Mouse (Mus musculus) embryonic facial prominence, embryonic 13.5 days (tissue): ENCODE data around the gene Ptger3. TPM values are rescaled to one million over a fixed set of nuclear protein-coding genes. Genes with fewer than 3 reads are reported as not detected.

Experiments
- ATAC-seq: fragments of 200-750 bp; cut with Nextera tagmentation; 2 replicates; pipeline ENCODE4 v1.8.0; 2017; ENCODE audit warnings: low read depth; ENCODE audit not compliant: insufficient number of reproducible peaks, insufficient read depth, low FRiP score, low TSS enrichment
- H3K27ac ChIP-seq: fragments of 300-500 bp; sonication (generic); 2 replicates; pipeline ENCODE4 v1.5.1; 2015; ENCODE audit warnings: moderate library complexity, mild to moderate bottlenecking, inconsistent platforms
- H3K27me3 ChIP-seq: fragments of 300-500 bp; sonication (generic); 2 replicates; pipeline ENCODE4 v1.6.1; 2015; ENCODE audit warnings: mild to moderate bottlenecking, inconsistent platforms
- H3K36me3 ChIP-seq: fragments of 300-500 bp; sonication (generic); 2 replicates; pipeline ENCODE4 v1.6.1; 2015; ENCODE audit warnings: mild to moderate bottlenecking, inconsistent platforms
- H3K4me1 ChIP-seq: fragments of 300-500 bp; sonication (generic); 2 replicates; pipeline ENCODE4 v1.6.1; 2015; ENCODE audit warnings: inconsistent platforms
- H3K4me2 ChIP-seq: fragments of 300-500 bp; sonication (generic); 2 replicates; pipeline ENCODE4 v1.6.1; 2015; ENCODE audit warnings: moderate library complexity, mild to moderate bottlenecking, inconsistent platforms
- H3K4me3 ChIP-seq: fragments of 300-500 bp; sonication (generic); 2 replicates; pipeline ENCODE4 v1.5.1; 2015; ENCODE audit warnings: mild to moderate bottlenecking, inconsistent platforms
- H3K9ac ChIP-seq: fragments of 300-500 bp; sonication (generic); 2 replicates; pipeline ENCODE4 v1.6.1; 2015; ENCODE audit warnings: mild to moderate bottlenecking, inconsistent platforms
- H3K9me3 ChIP-seq: fragments of 300-500 bp; sonication (generic); 2 replicates; pipeline ENCODE4 v1.6.1; 2016; ENCODE audit warnings: inconsistent platforms
- WGBS: fragments of 180-500 bp; shearing (Covaris S2); methylation state at CpG from one replicate; pipeline ENCODE4 v1.1.7; 2015; ENCODE audit warnings: mixed read lengths; 5-methylcytosine and 5-hydroxymethylcytosine counted together
- polyA plus RNA-seq: library from polyadenylated mRNA; unstranded; fragments of >200 nt; fragmentation: Nextera tagmentation; extraction: Ambion mirVana; gene quantifications from 2 replicates; pipeline ENCODE4 v1.2.1, GENCODE M21; 2015

Ptger3 gene
- 6.6 and 8.4 TPM in 2 replicates for polyA plus RNA-seq

GRCm38 (mm10) chr3:157566725-157567565, at the start of gene Ptger3:
TSS of gene Ptger3 (plus strand) at chr3:157566892.
- no peaks in the 10 kb centered on the region for H3K36me3 ChIP-seq
- no peak within 1 kb of the TSS for H3K27ac ChIP-seq
- peak; percentile 72 for ATAC-seq
- H3K9ac ChIP-seq: peak within 1 kb of the TSS; percentile 67
- no peaks in the 10 kb centered on the region for H3K9me3 ChIP-seq
- peaks cover 16% of the 10 kb centered on the region for H3K4me1 ChIP-seq
- peak within 1 kb of the TSS; percentile 57 for H3K4me3 ChIP-seq
- WGBS: 1% methylated on average over 84 of the region's 84 CpGs
- H3K27me3 ChIP-seq: peaks cover 46% of the 10 kb centered on the region
- H3K4me2 ChIP-seq: peak within 1 kb of the TSS; percentile 99

- Histone ChIP-seq H3K27ac (no peak overlapping the region), H3K9ac (no peak overlapping the region), H3K27me3 (peaks cover 12% of the 10 kb centered on the region), H3K9me3 (no peaks in the 10 kb centered on the region), H3K4me3 (no peak overlapping the region), H3K36me3 (no peaks in the 10 kb centered on the region), H3K4me1 (no peaks in the 10 kb centered on the region), H3K4me2 (no peak overlapping the region)
- 73% methylated on average over 2 of the region's 2 CpGs for WGBS
- no peak for ATAC-seq
Measured at GRCm38 (mm10) chr3:157517992-157518391, 48.7 kb upstream of the Ptger3 start.

- no peak overlapping the region for H3K4me3 ChIP-seq
- H3K4me2 ChIP-seq: no peak overlapping the region
- no peak for ATAC-seq
- H3K27ac ChIP-seq: no peak overlapping the region
- no peaks in the 10 kb centered on the region for H3K4me1 ChIP-seq
- no peaks in the 10 kb centered on the region for H3K9me3 ChIP-seq
- peaks cover 25% of the 10 kb centered on the region for H3K27me3 ChIP-seq
- 3% methylated on average over 1 of the region's 1 CpGs for WGBS
- H3K36me3 ChIP-seq: no peaks in the 10 kb centered on the region
- no peak overlapping the region for H3K9ac ChIP-seq
Measured at GRCm38 (mm10) chr3:157520433-157520832, 46.3 kb upstream of the Ptger3 start.

- H3K9ac ChIP-seq: no peak overlapping the region
- no peak overlapping the region for H3K4me2 ChIP-seq
- no peak for ATAC-seq
- WGBS: 44% methylated on average over 1 of the region's 1 CpGs
- no peak overlapping the region for H3K27ac ChIP-seq
- no peak overlapping the region for H3K4me3 ChIP-seq
- no peaks in the 10 kb centered on the region for H3K9me3 ChIP-seq
- H3K27me3 ChIP-seq: peaks cover 45% of the 10 kb centered on the region
- no peaks in the 10 kb centered on the region for H3K36me3 ChIP-seq
- no peaks in the 10 kb centered on the region for H3K4me1 ChIP-seq
Measured at GRCm38 (mm10) chr3:157523834-157524233, 42.9 kb upstream of the Ptger3 start.

GRCm38 (mm10) chr3:157531585-157531984, 35.1 kb upstream of the Ptger3 start:
- peaks cover 7% of the 10 kb centered on the region; the same call in 1 of the 2 replicates for H3K4me1 ChIP-seq
- H3K9ac ChIP-seq: no peak overlapping the region
- ATAC-seq: no peak
- H3K4me3 ChIP-seq: no peak overlapping the region
- no peak overlapping the region for H3K27ac ChIP-seq
- peaks cover 59% of the 10 kb centered on the region for H3K27me3 ChIP-seq
- H3K4me2 ChIP-seq: no peak overlapping the region
- 70% methylated on average over 2 of the region's 2 CpGs for WGBS
- no peaks in the 10 kb centered on the region for H3K9me3 ChIP-seq
- 0 out of 2 replicates have a peak, but pooled peaks cover 4% of the 10 kb centered on the region for H3K36me3 ChIP-seq

- WGBS: under 1% methylated on average over 77 of the region's 91 CpGs
- H3K4me3 ChIP-seq: peak within 1 kb of the TSS; percentile 88
- peak; percentile 92 for ATAC-seq
Measured at GRCm38 (mm10) chr3:157533964-157534785, 32.5 kb upstream of the Ptger3 start, which contains the start of gene Zranb2. TSS of gene Zranb2 (plus strand) at chr3:157534160.

GRCm38 (mm10) chr3:157534786-157535415, 31.8 kb upstream of the Ptger3 start:
- H3K4me3 ChIP-seq: peak overlapping the region; percentile 88
- H3K9me3 ChIP-seq: no peaks in the 10 kb centered on the region
- WGBS: 3% methylated on average over 15 of the region's 15 CpGs
- peak overlapping the region; percentile 93 for H3K9ac ChIP-seq
- peak overlapping the region; percentile 93 for H3K27ac ChIP-seq
- H3K4me2 ChIP-seq: peak overlapping the region; percentile 78
- no peak for ATAC-seq
- H3K36me3 ChIP-seq: peaks cover 27% of the 10 kb centered on the region
- peaks cover 33% of the 10 kb centered on the region for H3K27me3 ChIP-seq
- peaks cover 8% of the 10 kb centered on the region; the same call in 1 of the 2 replicates for H3K4me1 ChIP-seq

More at GRCm38 (mm10) chr3:157533964-157534785, 32.5 kb upstream of the Ptger3 start, which contains the start of gene Zranb2:
- peaks cover 8% of the 10 kb centered on the region; the same call in 1 of the 2 replicates for H3K4me1 ChIP-seq
- peak within 1 kb of the TSS; percentile 78 for H3K4me2 ChIP-seq
- H3K9me3 ChIP-seq: no peaks in the 10 kb centered on the region
- peak within 1 kb of the TSS; percentile 93 for H3K27ac ChIP-seq
- H3K27me3 ChIP-seq: peaks cover 40% of the 10 kb centered on the region
- H3K9ac ChIP-seq: peak within 1 kb of the TSS; percentile 93
- peaks cover 20% of the 10 kb centered on the region for H3K36me3 ChIP-seq

- peaks cover 46% of the 10 kb centered on the region for H3K36me3 ChIP-seq
- no peaks in the 10 kb centered on the region for H3K4me1 ChIP-seq
- H3K9me3 ChIP-seq: no peaks in the 10 kb centered on the region
- no peak overlapping the region for H3K4me2 ChIP-seq
- no peak overlapping the region for H3K9ac ChIP-seq
- WGBS: 96% methylated on average over 2 of the region's 2 CpGs
- H3K27me3 ChIP-seq: no peaks in the 10 kb centered on the region
- H3K27ac ChIP-seq: no peak overlapping the region
- no peak overlapping the region for H3K4me3 ChIP-seq
- no peak for ATAC-seq
Measured at GRCm38 (mm10) chr3:157549323-157549722, 17.4 kb upstream of the Ptger3 start.

- no peaks in the 10 kb centered on the region for H3K9me3 ChIP-seq
- no peak overlapping the region for H3K27ac ChIP-seq
- no peak overlapping the region for H3K4me3 ChIP-seq
- peaks cover 41% of the 10 kb centered on the region for H3K36me3 ChIP-seq
- no peak for ATAC-seq
- WGBS: 87% methylated on average over 3 of the region's 3 CpGs
- H3K27me3 ChIP-seq: no peaks in the 10 kb centered on the region
- no peak overlapping the region for H3K4me2 ChIP-seq
- H3K9ac ChIP-seq: no peak overlapping the region
- H3K4me1 ChIP-seq: no peaks in the 10 kb centered on the region
Measured at GRCm38 (mm10) chr3:157549758-157550600, 16.7 kb upstream of the Ptger3 start.

- Histone ChIP-seq H3K9me3 (no peaks in the 10 kb centered on the region), H3K27me3 (peaks cover 43% of the 10 kb centered on the region), H3K27ac (no peak overlapping the region), H3K4me3 (no peak overlapping the region), H3K9ac (no peak overlapping the region), H3K4me2 (no peak overlapping the region), H3K36me3 (no peaks in the 10 kb centered on the region), H3K4me1 (peaks cover 16% of the 10 kb centered on the region)
- no peak for ATAC-seq
- 3% methylated on average over 2 of the region's 2 CpGs for WGBS
Measured at GRCm38 (mm10) chr3:157565196-157565595, 1.5 kb upstream of the Ptger3 start.
